Mouse (Mus musculus) forebrain, embryonic 13.5 days (tissue): ENCODE results near the gene Tle4. TPM values are rescaled to one million over a fixed set of nuclear protein-coding genes. Genes with fewer than 3 reads are reported as not detected.

Experiments
- ATAC-seq: fragments of 200-750 bp; cut with Nextera tagmentation; 2 replicates; pipeline ENCODE4 v1.8.0; 2017
- H3K27ac ChIP-seq: fragments of 300-500 bp; sonication (generic); 2 replicates; pipeline ENCODE4 v1.5.1; 2015; ENCODE audit warnings: inconsistent platforms, mild to moderate bottlenecking, moderate library complexity
- H3K27me3 ChIP-seq: fragments of 300-500 bp; sonication (generic); 2 replicates; pipeline ENCODE4 v1.6.1; 2015; ENCODE audit warnings: mild to moderate bottlenecking, inconsistent platforms
- H3K36me3 ChIP-seq: fragments of 300-500 bp; sonication (generic); 2 replicates; pipeline ENCODE4 v1.6.1; 2015; ENCODE audit warnings: mild to moderate bottlenecking, inconsistent platforms; ENCODE audit not compliant: poor library complexity, severe bottlenecking
- H3K4me1 ChIP-seq: fragments of 300-500 bp; sonication (generic); 2 replicates; pipeline ENCODE4 v1.6.1; 2015; ENCODE audit warnings: inconsistent platforms
- H3K4me2 ChIP-seq: fragments of 300-500 bp; sonication (generic); 2 replicates; pipeline ENCODE4 v1.6.1; 2015; ENCODE audit warnings: inconsistent platforms, mild to moderate bottlenecking, moderate library complexity
- H3K4me3 ChIP-seq: fragments of 300-500 bp; sonication (generic); 2 replicates; pipeline ENCODE4 v1.5.1; 2015; ENCODE audit warnings: mild to moderate bottlenecking, inconsistent platforms
- H3K9ac ChIP-seq: fragments of 300-500 bp; sonication (generic); 2 replicates; pipeline ENCODE4 v1.6.1; 2015; ENCODE audit warnings: mild to moderate bottlenecking, inconsistent platforms
- H3K9me3 ChIP-seq: fragments of 300-500 bp; sonication (generic); replicated peaks from 2 replicates; pipeline ENCODE4 v1.6.1; 2016; ENCODE audit warnings: inconsistent platforms
- WGBS: fragments of 180-500 bp; shearing (Covaris S2); methylation state at CpG from one replicate; pipeline ENCODE4 v1.1.7; 2015; 5-methylcytosine and 5-hydroxymethylcytosine counted together
- polyA plus RNA-seq: library from polyadenylated mRNA; unstranded; fragments of >200 nt; fragmentation: Nextera tagmentation; extraction: Ambion mirVana; gene quantifications from 2 replicates; pipeline ENCODE4 v1.2.1, GENCODE M21; 2015

The Tle4 gene
- polyA plus RNA-seq, 1 experiment from 2014 or later: 26.9 TPM

GRCm38 (mm10) chr19:14437226-14437625 is 160.6 kb downstream of the Tle4 start:
- Histone ChIP-seq H3K36me3 (no peaks in the 10 kb centered on the region), H3K4me2 (no peak overlapping the region), H3K9me3 (no peaks in the 10 kb centered on the region), H3K9ac (no peak overlapping the region), H3K27me3 (0 out of 2 replicates have a peak, but pooled peaks cover 5% of the 10 kb centered on the region), H3K27ac (no peak overlapping the region), H3K4me1 (peaks cover 21% of the 10 kb centered on the region), H3K4me3 (no peak overlapping the region)
- 55% methylated on average over 7 of the region's 7 CpGs for WGBS
- ATAC-seq: no peak

- H3K4me3 ChIP-seq: no peak overlapping the region
- WGBS: 79% methylated on average over 2 of the region's 2 CpGs
- peaks cover 21% of the 10 kb centered on the region for H3K4me1 ChIP-seq
- H3K36me3 ChIP-seq: no peaks in the 10 kb centered on the region
- no peak overlapping the region for H3K4me2 ChIP-seq
- no peak overlapping the region for H3K9ac ChIP-seq
- no peak for ATAC-seq
- H3K27me3 ChIP-seq: 0 out of 2 replicates have a peak, but pooled peaks cover 5% of the 10 kb centered on the region
- H3K9me3 ChIP-seq: no peaks in the 10 kb centered on the region
- peak overlapping the region; percentile 85; the same call in 1 of the 2 replicates for H3K27ac ChIP-seq
These were observed 161.3 kb downstream of the Tle4 start for GRCm38 (mm10) chr19:14436567-14436966.

GRCm38 (mm10) chr19:14435681-14436376 is 162.0 kb downstream of the Tle4 start:
- peak; percentile 93 for ATAC-seq
- H3K27me3 ChIP-seq: 0 out of 2 replicates have a peak, but pooled peaks cover 5% of the 10 kb centered on the region
- no peaks in the 10 kb centered on the region for H3K9me3 ChIP-seq
- 5% methylated on average over 14 of the region's 14 CpGs for WGBS
- peak overlapping the region; percentile 40 for H3K4me2 ChIP-seq
- H3K9ac ChIP-seq: no peak overlapping the region
- H3K4me3 ChIP-seq: no peak overlapping the region
- peak overlapping the region; percentile 85 for H3K27ac ChIP-seq
- no peaks in the 10 kb centered on the region for H3K36me3 ChIP-seq
- H3K4me1 ChIP-seq: peaks cover 21% of the 10 kb centered on the region

GRCm38 (mm10) chr19:14433900-14434299 is 164.0 kb downstream of the Tle4 start:
- 88% methylated on average over 4 of the region's 4 CpGs for WGBS
- Histone ChIP-seq H3K27me3 (no peaks in the 10 kb centered on the region), H3K4me1 (peaks cover 21% of the 10 kb centered on the region), H3K4me3 (no peak overlapping the region), H3K9me3 (no peaks in the 10 kb centered on the region), H3K36me3 (no peaks in the 10 kb centered on the region), H3K9ac (no peak overlapping the region), H3K27ac (no peak overlapping the region), H3K4me2 (no peak overlapping the region)
- ATAC-seq: no peak

- H3K27me3 ChIP-seq: no peaks in the 10 kb centered on the region
- ATAC-seq: no peak
- no peak overlapping the region for H3K9ac ChIP-seq
- no peak overlapping the region for H3K4me2 ChIP-seq
- peaks cover 21% of the 10 kb centered on the region for H3K4me1 ChIP-seq
- H3K9me3 ChIP-seq: no peaks in the 10 kb centered on the region
- 95% methylated on average over 7 of the region's 7 CpGs for WGBS
- H3K27ac ChIP-seq: no peak overlapping the region
- no peak overlapping the region for H3K4me3 ChIP-seq
- no peaks in the 10 kb centered on the region for H3K36me3 ChIP-seq
These were observed 165.4 kb downstream of the Tle4 start for GRCm38 (mm10) chr19:14432436-14432835.

- no peak overlapping the region for H3K27ac ChIP-seq
- H3K4me3 ChIP-seq: no peak overlapping the region
- H3K9me3 ChIP-seq: no peaks in the 10 kb centered on the region
- no peak overlapping the region for H3K4me2 ChIP-seq
- no peaks in the 10 kb centered on the region for H3K36me3 ChIP-seq
- H3K9ac ChIP-seq: no peak overlapping the region
- H3K27me3 ChIP-seq: no peaks in the 10 kb centered on the region
- peaks cover 20% of the 10 kb centered on the region for H3K4me1 ChIP-seq
- 23% methylated on average over 6 of the region's 6 CpGs for WGBS
- ATAC-seq: peak; percentile 30; the same call in 1 of the 2 replicates
These were observed 170.9 kb downstream of the Tle4 start for GRCm38 (mm10) chr19:14426920-14427319.

- no peak overlapping the region for H3K27ac ChIP-seq
- no peak overlapping the region for H3K4me3 ChIP-seq
- H3K4me1 ChIP-seq: peaks cover 20% of the 10 kb centered on the region
- no peaks in the 10 kb centered on the region for H3K9me3 ChIP-seq
- peak; percentile 51; the same call in 1 of the 2 replicates for ATAC-seq
- H3K36me3 ChIP-seq: no peaks in the 10 kb centered on the region
- H3K27me3 ChIP-seq: no peaks in the 10 kb centered on the region
- no peak overlapping the region for H3K9ac ChIP-seq
- no peak overlapping the region for H3K4me2 ChIP-seq
- 44% methylated on average over 19 of the region's 19 CpGs for WGBS
These were observed 171.5 kb downstream of the Tle4 start for GRCm38 (mm10) chr19:14426244-14426868.

GRCm38 (mm10) chr19:14425122-14425521 is 172.7 kb downstream of the Tle4 start:
- no peaks in the 10 kb centered on the region for H3K27me3 ChIP-seq
- 92% methylated on average over 6 of the region's 6 CpGs for WGBS
- no peaks in the 10 kb centered on the region for H3K36me3 ChIP-seq

GRCm38 (mm10) chr19:14424016-14424964 is 173.6 kb downstream of the Tle4 start:
- no peak overlapping the region for H3K4me3 ChIP-seq
- H3K27me3 ChIP-seq: no peaks in the 10 kb centered on the region
- 65% methylated on average over 12 of the region's 12 CpGs for WGBS
- peaks cover 20% of the 10 kb centered on the region for H3K4me1 ChIP-seq
- H3K9me3 ChIP-seq: no peaks in the 10 kb centered on the region
- H3K27ac ChIP-seq: no peak overlapping the region
- H3K4me2 ChIP-seq: no peak overlapping the region
- no peaks in the 10 kb centered on the region for H3K36me3 ChIP-seq
- H3K9ac ChIP-seq: no peak overlapping the region
- ATAC-seq: no peak

More at GRCm38 (mm10) chr19:14425122-14425521, 172.7 kb downstream of the Tle4 start:
- Histone ChIP-seq H3K4me3 (no peak overlapping the region), H3K9ac (no peak overlapping the region), H3K27ac (no peak overlapping the region), H3K4me1 (peaks cover 20% of the 10 kb centered on the region), H3K4me2 (no peak overlapping the region), H3K9me3 (no peaks in the 10 kb centered on the region)
- ATAC-seq: no peak

GRCm38 (mm10) chr19:14421691-14422090 is 176.2 kb downstream of the Tle4 start:
- Histone ChIP-seq H3K9ac (no peak overlapping the region), H3K27me3 (0 out of 2 replicates have a peak, but pooled peaks cover 4% of the 10 kb centered on the region), H3K27ac (no peak overlapping the region), H3K4me2 (no peak overlapping the region), H3K4me3 (no peak overlapping the region), H3K36me3 (no peaks in the 10 kb centered on the region), H3K9me3 (no peaks in the 10 kb centered on the region), H3K4me1 (peaks cover 17% of the 10 kb centered on the region)
- ATAC-seq: no peak
- 96% methylated on average over 5 of the region's 5 CpGs for WGBS

- WGBS: 67% methylated on average over 5 of the region's 5 CpGs
- no peak for ATAC-seq
- Histone ChIP-seq H3K4me2 (no peak overlapping the region), H3K27ac (no peak overlapping the region), H3K36me3 (no peaks in the 10 kb centered on the region), H3K9ac (no peak overlapping the region), H3K4me3 (no peak overlapping the region), H3K9me3 (no peaks in the 10 kb centered on the region), H3K27me3 (0 out of 2 replicates have a peak, but pooled peaks cover 4% of the 10 kb centered on the region), H3K4me1 (peaks cover 22% of the 10 kb centered on the region)
These were observed 178.0 kb downstream of the Tle4 start for GRCm38 (mm10) chr19:14419886-14420285.
